In genomic region chr17:55877184-55877583, GRCm38 (mm10) we compare ENCODE assay signal across 18 mouse cellular contexts. TPM values are rescaled to one million over a fixed set of nuclear protein-coding genes. Genes with fewer than 3 reads are reported as not detected.
DNase-seq lines count a peak whose midpoint lies in the region; ATAC-seq and TF ChIP-seq lines count a peak whose summit lies in the region.
"Had no signal": no experiment of that assay in that cellular context is flagged by ENCODE, and none has a peak within 500 bp of the region (broad histone marks: within the 10 kb centered on the region; RNA-seq: fewer than 3 reads in every experiment).

No protein-coding gene starts in this region.

- in situ Hi-C loops in CH12.LX (cut with MboI; ENCODE audit: low pct_ligation_motif_present, low pct_unique_long_range_greater_than_20kb, low sequenced_read_pairs) = no loop called here

- H3K27ac ChIP-seq in heart, embryonic 14.5 days (replicated peaks in 1 of 2; ENCODE audit: control insufficient read depth in 1 of 2, insufficient read depth in 1 of 2, low read depth in 2 of 2, low read length in 2 of 2) = no peak overlapping the region
- H3K27ac ChIP-seq in CH12.LX (ENCODE audit: insufficient read depth, low read depth) = peak overlapping the region; percentile 2; the same call in 1 of the 2 replicates
- H3K27ac ChIP-seq in gastrocnemius, adult 2 months = no peak overlapping the region
- H3K27ac ChIP-seq: midbrain, embryonic 12.5 days had no signal

- H3K4me3 ChIP-seq in heart, embryonic 14.5 days (ENCODE audit: control insufficient read depth in 1 of 2, insufficient read depth in 1 of 2, low read depth in 1 of 2, low read length in 2 of 2) = no peak overlapping the region
- H3K4me3 ChIP-seq in megakaryocyte, embryonic 14.5 days (replicated peaks) = peak overlapping the region; percentile 21
- H3K4me3 ChIP-seq in CH12.LX (replicated peaks in 1 of 3; ENCODE audit: low read depth in 2 of 3, low read length in 2 of 3, poor library complexity in 1 of 3) = peak overlapping the region; percentile 53 to 59 (median 54)
- H3K4me3 ChIP-seq in gastrocnemius, adult 2 months = no peak overlapping the region

- intact Hi-C loops in heart, postnatal 10 days (cut with DNase I) = no loop called here
- intact Hi-C loops in gastrocnemius, adult 2 months (cut with DNase I) = loop anchor here (5.0 kb wide), 1 partner anchor 165 kb away; the partner anchor contains the start of gene Pot1b

- DNase-seq in heart, postnatal 10 days = no peak
- peak; percentile 22 for DNase-seq in 3T3-L1 (ENCODE audit: low read depth, low spot score)
- DNase-seq in CH12.LX (ENCODE audit: extremely low read depth) = peak; percentile 71
- no peak for DNase-seq in gastrocnemius, adult 2 months
- DNase-seq: cerebellum, adult 9-10 months; heart, postnatal 4 days; kidney, adult 8-10 months; kidney, postnatal 14 days; layer of hippocampus, postnatal 36 days; liver, postnatal 0 days; right cerebral cortex, postnatal 4 days; thymus, postnatal 14 days had no signal

- TF ChIP-seq EP300 in CH12.LX (IDR thresholded peaks at IDR 0.05; ENCODE audit: low read length) = no peak

- TF ChIP-seq RAD21 in CH12.LX (IDR thresholded peaks at IDR 0.05; ENCODE audit: low read depth, low read length) = no peak

- H3K9ac ChIP-seq in heart, embryonic 14.5 days (ENCODE audit: low read length) = no peak overlapping the region
- H3K9ac ChIP-seq in CH12.LX (ENCODE audit: insufficient read depth, low read depth) = peak overlapping the region; percentile 87

- peaks cover 34% of the 10 kb centered on the region for H3K79me2 ChIP-seq in CH12.LX (replicated peaks; ENCODE audit: control insufficient read depth, extremely low read depth, insufficient read depth, poor library complexity, severe bottlenecking)

- TF ChIP-seq CTCF in CH12.LX (conservative IDR thresholded peaks at IDR 0.05 in 1 of 2, IDR thresholded peaks at IDR 0.05 in 1 of 2; ENCODE audit: low read depth in 2 of 2, low read length in 2 of 2) = no peak
- no peak for TF ChIP-seq CTCF in gastrocnemius, adult 2 months (IDR thresholded peaks at IDR 0.05)

- TF ChIP-seq POLR2A in CH12.LX (IDR thresholded peaks at IDR 0.05; ENCODE audit: low read depth, low read length) = peak; percentile 67

- no peaks in the 10 kb centered on the region for H3K9me3 ChIP-seq in heart, embryonic 14.5 days (ENCODE audit: control insufficient read depth, low read length)
- no peaks in the 10 kb centered on the region for H3K9me3 ChIP-seq in megakaryocyte, embryonic 14.5 days
- H3K9me3 ChIP-seq in CH12.LX (replicated peaks; ENCODE audit: low read length) = no peaks in the 10 kb centered on the region
- H3K9me3 ChIP-seq: midbrain, embryonic 12.5 days had no signal

- no peak for ATAC-seq in heart, embryonic 14.5 days (ENCODE audit: insufficient number of reproducible peaks, insufficient read depth, low FRiP score, low read depth)
- no peak for ATAC-seq in megakaryocyte, adult 5-6 weeks (ENCODE audit: poor library complexity, severe bottlenecking)
- ATAC-seq: forebrain, embryonic 14.5 days; liver, postnatal 0 days had no signal

- peak overlapping the region; percentile 73; the same call in 1 of the 2 replicates for H3K4me2 ChIP-seq in heart, embryonic 14.5 days (ENCODE audit: low read length)
- peak overlapping the region; percentile 89 for H3K4me2 ChIP-seq in CH12.LX (ENCODE audit: insufficient read depth, low read depth, poor library complexity, severe bottlenecking)

- no peaks in the 10 kb centered on the region for H3K36me3 ChIP-seq in heart, embryonic 14.5 days (ENCODE audit: control insufficient read depth, insufficient read depth, low read length)
- H3K36me3 ChIP-seq in megakaryocyte, embryonic 14.5 days (replicated peaks; ENCODE audit: low read length) = peaks cover 4% of the 10 kb centered on the region
- H3K36me3 ChIP-seq in CH12.LX (replicated peaks in 1 of 2; ENCODE audit: control insufficient read depth in 1 of 2, insufficient read depth in 1 of 2, low read length in 1 of 2) = peaks cover 2 to 5% of the 10 kb centered on the region in 2 experiments
- H3K36me3 ChIP-seq: midbrain, embryonic 12.5 days had no signal

- dilution Hi-C loops in CH12.LX (cut with MboI; ENCODE audit: extremely low pct_ligation_motif_present, extremely low pct_unique_long_range_greater_than_20kb, low sequenced_read_pairs) = no loop called here

- 0 out of 4 replicates have a peak, but pooled peaks cover 0 to 11% of the 10 kb centered on the region in 2 experiments for H3K4me1 ChIP-seq in heart, embryonic 14.5 days (ENCODE audit: control insufficient read depth in 2 of 2, insufficient read depth in 2 of 2, low read length in 2 of 2)
- H3K4me1 ChIP-seq in megakaryocyte, embryonic 14.5 days = peaks cover 18% of the 10 kb centered on the region
- H3K4me1 ChIP-seq in CH12.LX (ENCODE audit: control insufficient read depth in 1 of 2, insufficient read depth in 2 of 2) = peaks cover 0 to 4% of the 10 kb centered on the region in 2 experiments; a peak in 2 of 4 replicates

- whole genome bisulfite sequencing in heart, embryonic 14.5 days = 90% methylated on average over 4 of the region's 4 CpGs

- H3K27me3 ChIP-seq in heart, embryonic 14.5 days (ENCODE audit: control insufficient read depth, insufficient read depth, low read length) = no peaks in the 10 kb centered on the region
- no peaks in the 10 kb centered on the region for H3K27me3 ChIP-seq in megakaryocyte, embryonic 14.5 days (replicated peaks)
- no peaks in the 10 kb centered on the region for H3K27me3 ChIP-seq in CH12.LX (replicated peaks)
- H3K27me3 ChIP-seq: midbrain, embryonic 12.5 days had no signal

TF ChIP-seq in CH12.LX, 34 proteins besides CTCF, POLR2A, EP300 and RAD21 (continues in another document):
- TF ChIP-seq MAX (IDR thresholded peaks at IDR 0.05; ENCODE audit: low read length) (no peak), MAZ (IDR thresholded peaks at IDR 0.05; ENCODE audit: low read depth, low read length) (no peak), TBP (conservative IDR thresholded peaks at IDR 0.05; ENCODE audit: low read depth, low read length) (peak; percentile 73), CHD2 (IDR thresholded peaks at IDR 0.05; ENCODE audit: low read length) (no peak), HCFC1 (IDR thresholded peaks at IDR 0.05; ENCODE audit: low read depth, low read length) (no peak; the same call in 1 of the 2 replicates), ZNF384 (IDR thresholded peaks at IDR 0.05; ENCODE audit: low read depth, low read length) (no peak), JUND (conservative IDR thresholded peaks at IDR 0.05; ENCODE audit: low read depth, low read length) (no peak), IRF4 (IDR thresholded peaks at IDR 0.05; ENCODE audit: low read depth, low read length) (no peak), MXI1 (IDR thresholded peaks at IDR 0.05; ENCODE audit: low read depth, low read length) (peak; percentile 28; the same call in 1 of the 2 replicates), NRF1 (IDR thresholded peaks at IDR 0.05; ENCODE audit: low read depth, low read length) (0 out of 2 replicates have a peak, but pooled peaks have one; percentile 6), USF2 (conservative IDR thresholded peaks at IDR 0.05; ENCODE audit: low read depth, low read length) (no peak), PAX5 (IDR thresholded peaks at IDR 0.05; ENCODE audit: low read length) (no peak), RCOR1 (conservative IDR thresholded peaks at IDR 0.05; ENCODE audit: low read depth, low read length) (no peak), MYC (IDR thresholded peaks at IDR 0.05; ENCODE audit: low read depth, low read length) (no peak), ZKSCAN1 (IDR thresholded peaks at IDR 0.05; ENCODE audit: borderline replicate concordance, low read depth, low read length) (no peak), TCF12 (IDR thresholded peaks at IDR 0.05; ENCODE audit: low read depth, low read length) (0 out of 2 replicates have a peak, but pooled peaks have one; percentile 48), CHD1 (IDR thresholded peaks at IDR 0.05; ENCODE audit: low read depth, low read length) (no peak), MEF2A (IDR thresholded peaks at IDR 0.05; ENCODE audit: borderline replicate concordance, low read depth, low read length) (0 out of 2 replicates have a peak, but pooled peaks have one; percentile 19), SMC3 (IDR thresholded peaks at IDR 0.05; ENCODE audit: low read depth, low read length) (no peak), ELF1 (IDR thresholded peaks at IDR 0.05; ENCODE audit: low read depth, low read length) (0 out of 2 replicates have a peak, but pooled peaks have one; percentile 23), SIN3A (IDR thresholded peaks at IDR 0.05; ENCODE audit: low read length) (no peak), JUN (IDR thresholded peaks at IDR 0.05; ENCODE audit: insufficient read depth, low read depth, low read length) (no peak), UBTF (IDR thresholded peaks at IDR 0.05; ENCODE audit: low read depth, low read length) (no peak), BHLHE40 (IDR thresholded peaks at IDR 0.05; ENCODE audit: low read depth, low read length) (no peak), KAT2A (IDR thresholded peaks at IDR 0.05; ENCODE audit: insufficient replicate concordance, low read length) (no peak), POLR2AphosphoS2 (IDR thresholded peaks at IDR 0.05; ENCODE audit: low read depth, low read length) (no peak), ZC3H11A (IDR thresholded peaks at IDR 0.05; ENCODE audit: low read depth, low read length) (no peak)

RNA-seq across cellular contexts. Expression of gene Zfp119a, which starts 1.5 kb away (rescaled TPM):
- 5.7 and 5.9 TPM in 2 replicates for polyA plus RNA-seq in heart, embryonic 14.5 days (2014; fragmentation: Nextera tagmentation; extraction: Ambion mirVana)
- 1 to 10 TPM; 5.5 to 5.6 TPM for total RNA-seq in heart, postnatal 10 days (2021)
- polyA plus RNA-seq in megakaryocyte, embryonic 14.5 days (2012; ENCODE audit: insufficient read depth, low replicate concordance) = 0.16 TPM in 1 of 2 replicates, not detected in the other
- 8.7 and 9.9 TPM in 2 replicates for total RNA-seq in megakaryocyte, adult 5-6 weeks (2015)
- total RNA-seq in megakaryocyte, adult 5-6 weeks (2017) = 7.4 and 8.1 TPM in 2 replicates
- total RNA-seq in CH12.LX (2012; rRNA removed) (3.7 and 4.1 TPM in 2 replicates), CH12.LX (2014; rRNA removed) (8.3 and 8.8 TPM in 2 replicates)
- 3.7 and 4.1 TPM in 2 replicates for polyA plus RNA-seq in CH12.LX (2012; ENCODE audit: insufficient read length, low read depth)
- total RNA-seq in gastrocnemius, adult 2 months (2021) = 1 to 10 TPM; 3.8 to 4.9 TPM
- polyA plus RNA-seq: erythroblast, embryonic 14.5 days had no signal

RNA-seq across cellular contexts. Expression of gene Zfp959, which starts 14.7 kb away (rescaled TPM):
- 8.1 and 9.4 TPM in 2 replicates for polyA plus RNA-seq in heart, embryonic 14.5 days (2014; fragmentation: Nextera tagmentation; extraction: Ambion mirVana)
- total RNA-seq in heart, postnatal 10 days (2021) = 1 to 10 TPM; 4.9 to 5.3 TPM
- 0.98 TPM in 1 of 2 replicates, not detected in the other for polyA plus RNA-seq in megakaryocyte, embryonic 14.5 days (2012; ENCODE audit: insufficient read depth, low replicate concordance)
- 20.7 and 21.0 TPM in 2 replicates for total RNA-seq in megakaryocyte, adult 5-6 weeks (2015)
- 8.9 and 10.6 TPM in 2 replicates for total RNA-seq in megakaryocyte, adult 5-6 weeks (2017)
- total RNA-seq in CH12.LX (2012; rRNA removed) (7.7 and 9.6 TPM in 2 replicates), CH12.LX (2014; rRNA removed) (21.4 and 24.5 TPM in 2 replicates)
- polyA plus RNA-seq in CH12.LX (2012; ENCODE audit: insufficient read length, low read depth) = 7.8 and 8.0 TPM in 2 replicates
- total RNA-seq in gastrocnemius, adult 2 months (2021) = 1 to 10 TPM; 2.9 to 3.8 TPM

Comparison
In these comparisons a context has a peak if more than half of its experiments do, and no peak if none do; other contexts are left out.
1. H3K4me3 ChIP-seq: peak in megakaryocyte, embryonic 14.5 days (single experiment) and CH12.LX (3 of 3); none in heart, embryonic 14.5 days (0 of 2) and gastrocnemius, adult 2 months (single experiment).
2. DNase-seq: peak in 3T3-L1 (single experiment) and CH12.LX (single experiment); none in heart, postnatal 10 days (0 of 2) and gastrocnemius, adult 2 months (single experiment).